Mouse (Mus musculus) adrenal gland, adult 8-10 months (tissue): ENCODE results near the gene Kti12. TPM values are rescaled to one million over a fixed set of nuclear protein-coding genes. Genes with fewer than 3 reads are reported as not detected.
A peak's percentile ranks its signal among the peaks of the same experiment; 100 is the strongest.

Experiments
- DNase-seq: peaks from one replicate; pipeline ENCODE4 v3.0.0; 2022
- total RNA-seq, 4 experiments: library from RNA; stranded (reverse); gene quantifications; 2 replicates each; pipeline ENCODE4 v1.2.4; 2022

Kti12 gene
- total RNA-seq, 4 experiments from 2014 or later, result 30.5 to 36.2 (median 31.8) TPM

- DNase-seq, result peak; percentile 56
Observed at GRCm38 (mm10) chr4:108869730-108870374, 22.3 kb downstream of the Kti12 start.

GRCm38 (mm10) chr4:108873746-108874145 lies 26.2 kb downstream of the Kti12 start:
- DNase-seq, result no peak

- DNase-seq, result no peak
Observed at GRCm38 (mm10) chr4:108877901-108878300, 30.3 kb downstream of the Kti12 start.

- DNase-seq, result peak; percentile 28
Observed at GRCm38 (mm10) chr4:108878963-108879822, 31.6 kb downstream of the Kti12 start, which contains the start of gene Rab3b. Gene Rab3b (plus strand): TSS chr4:108879063.

- DNase-seq, result peak; percentile 29
Observed at GRCm38 (mm10) chr4:108883815-108884214, 36.2 kb downstream of the Kti12 start.

GRCm38 (mm10) chr4:108887456-108887855 lies 39.9 kb downstream of the Kti12 start:
- no peak for DNase-seq

GRCm38 (mm10) chr4:108890876-108891275 lies 43.3 kb downstream of the Kti12 start:
- no peak for DNase-seq

Other genes with a start within 250 kb of the Kti12 start
- 10 to 100 TPM; 54.8 to 66.1 (median 59.4) TPM for gene Cc2d1b, start 227.8 kb upstream of the Kti12 start, total RNA-seq
- gene 3110021N24Rik, start 128.1 kb upstream of the Kti12 start, total RNA-seq, result 1 to 10 TPM in 2 of 4 experiments, under 1 TPM in 2; 0.70 to 1.9 (median 0.90) TPM
- gene Zfyve9, start 67.0 kb upstream of the Kti12 start, total RNA-seq, result 10 to 100 TPM; 29.0 to 35.6 (median 34.1) TPM
- 100 to 1,000 TPM; 127 to 133 (median 131) TPM for gene Btf3l4, start 14.2 kb upstream of the Kti12 start, total RNA-seq
- 10 to 100 TPM; 62.5 to 76.1 (median 70.7) TPM for gene Txndc12, start 13.2 kb upstream of the Kti12 start, total RNA-seq
- gene A730015C16Rik, start 834 bp downstream of the Kti12 start, total RNA-seq, result not detected
- gene Rab3b, start 31.3 kb downstream of the Kti12 start, total RNA-seq, result 10 to 100 TPM; 46.9 to 74.2 (median 55.2) TPM
- 100 to 1,000 TPM; 109 to 148 (median 123) TPM for gene Nrd1, start 152.9 kb downstream of the Kti12 start, total RNA-seq